Mouse (Mus musculus) thymus, postnatal 4 days (tissue): ENCODE measurements around the gene Bap1.
A peak's percentile ranks its signal among the peaks of the same experiment; 100 is the strongest.

ENCODE experiments used
- DNase-seq: peaks from one replicate; pipeline ENCODE4 v3.0.0; 2021

Gene Bap1

GRCm38 (mm10) chr14:31233996-31234591, 17.2 kb upstream of the Bap1 start:
- peak; percentile 84 for DNase-seq

- no peak for DNase-seq
These were observed 14.0 kb upstream of the Bap1 start for GRCm38 (mm10) chr14:31237101-31237882.

GRCm38 (mm10) chr14:31240528-31240927, 10.7 kb upstream of the Bap1 start:
- DNase-seq: no peak

- no peak for DNase-seq
These were observed 6.5 kb upstream of the Bap1 start for GRCm38 (mm10) chr14:31244777-31245176.

- DNase-seq: no peak
These were observed 5.3 kb upstream of the Bap1 start for GRCm38 (mm10) chr14:31245946-31246345.

GRCm38 (mm10) chr14:31248396-31248795, 2.9 kb upstream of the Bap1 start:
- DNase-seq: no peak

GRCm38 (mm10) chr14:31250222-31251083, 797 bp upstream of the Bap1 start:
- DNase-seq: no peak

- DNase-seq: no peak
These were observed 376 bp downstream of the Bap1 start for GRCm38 (mm10) chr14:31251626-31252025.

GRCm38 (mm10) chr14:31252091-31252490, 841 bp downstream of the Bap1 start:
- DNase-seq: no peak

- DNase-seq: no peak
These were observed 7.3 kb downstream of the Bap1 start for GRCm38 (mm10) chr14:31258476-31259050.

- DNase-seq: no peak
These were observed 9.1 kb downstream of the Bap1 start for GRCm38 (mm10) chr14:31260374-31260773.

GRCm38 (mm10) chr14:31260932-31261331, 9.7 kb downstream of the Bap1 start:
- DNase-seq: no peak

- DNase-seq: no peak
These were observed 16.4 kb downstream of the Bap1 start for GRCm38 (mm10) chr14:31267649-31268048.

- DNase-seq: no peak
These were observed 17.2 kb downstream of the Bap1 start for GRCm38 (mm10) chr14:31268301-31269001.

- DNase-seq: peak; percentile 47
These were observed 18.3 kb downstream of the Bap1 start for GRCm38 (mm10) chr14:31269456-31270100.

- DNase-seq: no peak
These were observed 19.9 kb downstream of the Bap1 start for GRCm38 (mm10) chr14:31271121-31271520.

- DNase-seq: peak; percentile 91
These were observed 20.9 kb downstream of the Bap1 start for GRCm38 (mm10) chr14:31272164-31272563.

GRCm38 (mm10) chr14:31285728-31286127, 34.5 kb downstream of the Bap1 start:
- DNase-seq: no peak
